Mouse (Mus musculus): ENCODE results near the gene G6pc3. TPM values are rescaled to one million over a fixed set of nuclear protein-coding genes. Genes with fewer than 3 reads are reported as not detected.

Gene G6pc3
- total RNA-seq, 2 experiments from 2014 or later, result 29.9 to 32.6 TPM

Small RNA genes lying within 50 kb of the gene (microRNA-seq; reads per million reads assigned to microRNA genes)
- 1.4 to 1.6 reads per million in 2 experiments for gene Mir8101

Other genes starting within 250 kb of the G6pc3 start
- gene Sost, start 222.6 kb upstream of the G6pc3 start, total RNA-seq (2021), result 1 to 10 TPM; 7.5 to 8.2 TPM
- gene Cfap97d1, start 205.3 kb upstream of the G6pc3 start, total RNA-seq (2021), result not detected
- 100 to 1,000 TPM; 149 to 162 TPM for gene Dusp3, start 202.6 kb upstream of the G6pc3 start, total RNA-seq (2021)
- gene Mpp3, start 161.2 kb upstream of the G6pc3 start, total RNA-seq (2021), result 1 to 10 TPM; 6.2 to 7.4 TPM
- 10 to 100 TPM; 32.3 to 36.2 TPM for gene Cd300lg, start 148.1 kb upstream of the G6pc3 start, total RNA-seq (2021)
- 1 to 10 TPM; 6.1 to 7.3 TPM for gene Mpp2, start 101.1 kb upstream of the G6pc3 start, total RNA-seq (2021)
- not detected for gene Ppy, start 88.3 kb upstream of the G6pc3 start, total RNA-seq (2021)
- not detected for gene Pyy, start 81.8 kb upstream of the G6pc3 start, total RNA-seq (2021)
- gene Nags, start 44.1 kb upstream of the G6pc3 start, total RNA-seq (2021), result not detected
- 10 to 100 TPM; 15.0 to 15.4 TPM for gene Tmem101, start 33.2 kb upstream of the G6pc3 start, total RNA-seq (2021)
- 10 to 100 TPM; 71.3 to 75.3 TPM for gene Lsm12, start 4.3 kb upstream of the G6pc3 start, total RNA-seq (2021)
- gene Hdac5, start 40.5 kb downstream of the G6pc3 start, total RNA-seq (2021), result 10 to 100 TPM; 90.7 to 91.4 TPM
- gene BC030867, start 59.3 kb downstream of the G6pc3 start, total RNA-seq (2021), result 1 to 10 TPM; 5.3 TPM
- under 1 TPM; 0.33 to 0.41 TPM for gene Asb16, start 79.1 kb downstream of the G6pc3 start, total RNA-seq (2021)
- gene Tmub2, start 95.3 kb downstream of the G6pc3 start, total RNA-seq (2021), result 10 to 100 TPM; 26.6 to 27.7 TPM
- 10 to 100 TPM; 36.8 to 39.4 TPM for gene Atxn7l3, start 107.0 kb downstream of the G6pc3 start, total RNA-seq (2021)
- gene Ubtf, start 130.1 kb downstream of the G6pc3 start, total RNA-seq (2021), result 10 to 100 TPM; 81.9 to 89.3 TPM
- gene Slc4a1, start 176.6 kb downstream of the G6pc3 start, total RNA-seq (2021), result 10 to 100 TPM in 1 of 2 experiments, 1 to 10 TPM in 1; 7.2 to 22.1 TPM
- gene Rundc3a, start 203.8 kb downstream of the G6pc3 start, total RNA-seq (2021), result 1 to 10 TPM in 1 of 2 experiments, under 1 TPM in 1; 0.50 to 1.9 TPM
- gene Slc25a39, start 218.3 kb downstream of the G6pc3 start, total RNA-seq (2021), result 100 to 1,000 TPM; 161 to 165 TPM
- gene Grn, start 240.7 kb downstream of the G6pc3 start, total RNA-seq (2021), result 100 to 1,000 TPM; 141 to 144 TPM